Mouse (Mus musculus): ENCODE measurements around the gene Abhd17a. TPM values are rescaled to one million over a fixed set of nuclear protein-coding genes. Genes with fewer than 3 reads are reported as not detected.

The Abhd17a gene
- total RNA-seq, 2 experiments from 2014 or later = 185 to 191 TPM

- Histone ChIP-seq H3K4me3 (peak overlapping the region; percentile 87), H3K27ac (peak overlapping the region; percentile 97)
- intact Hi-C loops (cut with DNase I) = no loop called here
- no peak for TF ChIP-seq CTCF (IDR thresholded peaks at IDR 0.05)
- peak in 1 of 2 experiments; percentile 11 for DNase-seq (ENCODE audit: extremely low spot score in 1 of 2, low spot score in 2 of 2)
Measured at GRCm38 (mm10) chr10:80620796-80621689, 30.9 kb upstream of the Abhd17a start.

- no peak overlapping the region for H3K27ac ChIP-seq
- peak in 1 of 2 experiments; percentile 9 for DNase-seq (ENCODE audit: extremely low spot score in 1 of 2, low spot score in 2 of 2)
- TF ChIP-seq CTCF (IDR thresholded peaks at IDR 0.05) = no peak
- H3K4me3 ChIP-seq = no peak overlapping the region
- intact Hi-C loops (cut with DNase I) = no loop called here
Measured at GRCm38 (mm10) chr10:80620365-80620764, 30.2 kb upstream of the Abhd17a start.

GRCm38 (mm10) chr10:80619465-80620244 lies 29.5 kb upstream of the Abhd17a start:
- no peak for DNase-seq (ENCODE audit: extremely low spot score in 1 of 2, low spot score in 2 of 2)
- intact Hi-C loops (cut with DNase I) = no loop called here
- Histone ChIP-seq H3K27ac (no peak overlapping the region), H3K4me3 (no peak overlapping the region)
- no peak for TF ChIP-seq CTCF (IDR thresholded peaks at IDR 0.05)

- no peak for TF ChIP-seq CTCF (IDR thresholded peaks at IDR 0.05)
- DNase-seq (ENCODE audit: extremely low spot score in 1 of 2, low spot score in 2 of 2) = no peak
- intact Hi-C loops (cut with DNase I) = no loop called here
- no peak overlapping the region for H3K27ac ChIP-seq
- H3K4me3 ChIP-seq = no peak overlapping the region
Measured at GRCm38 (mm10) chr10:80618181-80618580, 28.0 kb upstream of the Abhd17a start.

- intact Hi-C loops (cut with DNase I) = no loop called here
- Histone ChIP-seq H3K4me3 (no peak overlapping the region), H3K27ac (no peak overlapping the region)
- no peak for DNase-seq (ENCODE audit: extremely low spot score in 1 of 2, low spot score in 2 of 2)
- TF ChIP-seq CTCF (IDR thresholded peaks at IDR 0.05) = no peak
Measured at GRCm38 (mm10) chr10:80614351-80614750, 24.2 kb upstream of the Abhd17a start.

- Histone ChIP-seq H3K27ac (no peak overlapping the region), H3K4me3 (no peak overlapping the region)
- intact Hi-C loops (cut with DNase I) = no loop called here
- DNase-seq (ENCODE audit: extremely low spot score in 1 of 2, low spot score in 2 of 2) = no peak
- no peak for TF ChIP-seq CTCF (IDR thresholded peaks at IDR 0.05)
Measured at GRCm38 (mm10) chr10:80613821-80614220, 23.7 kb upstream of the Abhd17a start.

GRCm38 (mm10) chr10:80611905-80612304 lies 21.8 kb upstream of the Abhd17a start:
- Histone ChIP-seq H3K27ac (no peak overlapping the region), H3K4me3 (no peak overlapping the region)
- intact Hi-C loops (cut with DNase I) = loop anchor here (2.0 kb wide), 1 partner anchor 75 kb away; no protein-coding TSS in a partner anchor
- TF ChIP-seq CTCF (IDR thresholded peaks at IDR 0.05) = no peak
- DNase-seq (ENCODE audit: extremely low spot score in 1 of 2, low spot score in 2 of 2) = no peak

- DNase-seq (ENCODE audit: extremely low spot score in 1 of 2, low spot score in 2 of 2) = no peak
- peak; percentile 94 for TF ChIP-seq CTCF (IDR thresholded peaks at IDR 0.05)
- intact Hi-C loops (cut with DNase I) = loop anchor here (2.0 kb wide), 1 partner anchor 76 kb away; no protein-coding TSS in a partner anchor
- Histone ChIP-seq H3K4me3 (no peak overlapping the region), H3K27ac (no peak overlapping the region)
Measured at GRCm38 (mm10) chr10:80611024-80611423, 20.9 kb upstream of the Abhd17a start.

GRCm38 (mm10) chr10:80610116-80610785 lies 20.1 kb upstream of the Abhd17a start:
- intact Hi-C loops (cut with DNase I) = loop anchor here (2.0 kb wide), 1 partner anchor 77 kb away; no protein-coding TSS in a partner anchor
- no peak for DNase-seq (ENCODE audit: extremely low spot score in 1 of 2, low spot score in 2 of 2)
- no peak overlapping the region for H3K27ac ChIP-seq
- no peak overlapping the region for H3K4me3 ChIP-seq
- TF ChIP-seq CTCF (IDR thresholded peaks at IDR 0.05) = no peak

- no peak for DNase-seq (ENCODE audit: extremely low spot score in 1 of 2, low spot score in 2 of 2)
- no peak for TF ChIP-seq CTCF (IDR thresholded peaks at IDR 0.05)
- intact Hi-C loops (cut with DNase I) = no loop called here
- H3K27ac ChIP-seq = no peak overlapping the region
- no peak overlapping the region for H3K4me3 ChIP-seq
Measured at GRCm38 (mm10) chr10:80609269-80609924, 19.3 kb upstream of the Abhd17a start.

GRCm38 (mm10) chr10:80608435-80608834 lies 18.3 kb upstream of the Abhd17a start:
- intact Hi-C loops (cut with DNase I) = no loop called here
- Histone ChIP-seq H3K4me3 (no peak overlapping the region), H3K27ac (no peak overlapping the region)
- no peak for TF ChIP-seq CTCF (IDR thresholded peaks at IDR 0.05)
- DNase-seq (ENCODE audit: extremely low spot score in 1 of 2, low spot score in 2 of 2) = no peak

Data from left cerebral cortex, adult 2 months (tissue).